Mouse (Mus musculus) cortical plate, adult 2 months (tissue): ENCODE data around the gene Msh6. TPM values are rescaled to one million over a fixed set of nuclear protein-coding genes. Genes with fewer than 3 reads are reported as not detected.
A peak's percentile ranks its signal among the peaks of the same experiment; 100 is the strongest.
"Not testable (repeated sequence)": the region's sequence is repeated elsewhere in the genome, so short reads cannot be mapped to it uniquely, and the experiment has no call there.

ENCODE experiments used
- H3K27ac ChIP-seq: fragments of 200-500 bp; 2 replicates; pipeline ENCODE4 v1.5.1; 2012; ENCODE audit warnings: low read length, control low read depth, inconsistent platforms; ENCODE audit not compliant: insufficient read depth
- H3K4me1 ChIP-seq: fragments of 200-500 bp; 2 replicates; pipeline ENCODE4 v1.6.1; 2011; ENCODE audit warnings: low read length; ENCODE audit not compliant: control insufficient read depth, insufficient read depth
- H3K4me3 ChIP-seq: fragments of 200-500 bp; 2 replicates; pipeline ENCODE4 v1.5.1; 2011; ENCODE audit warnings: mild to moderate bottlenecking, low read length, control low read depth; ENCODE audit not compliant: insufficient read depth
- CTCF ChIP-seq: fragments of 200-500 bp; IDR thresholded peaks from 2 replicates; pipeline ENCODE4 v1.5.1; 2011; ENCODE audit warnings: mild to moderate bottlenecking, control low read depth, low read length; ENCODE audit not compliant: insufficient read depth; ENCODE audit errors: extremely low read depth
- POLR2A ChIP-seq: fragments of 200-500 bp; IDR thresholded peaks from 2 replicates; pipeline ENCODE4 v1.6.1; 2011; ENCODE audit warnings: mild to moderate bottlenecking, low read length, control low read depth; ENCODE audit not compliant: insufficient read depth; ENCODE audit errors: extremely low read depth
- polyA plus RNA-seq: library from polyadenylated mRNA; depleted of rRNA; stranded (reverse); fragments of >200 nt; gene quantifications from 2 replicates; pipeline ENCODE4 v1.2.3, GENCODE M21; 2012; rRNA removed

Msh6 gene
- 7.4 and 7.5 TPM in 2 replicates for polyA plus RNA-seq

DNA sequence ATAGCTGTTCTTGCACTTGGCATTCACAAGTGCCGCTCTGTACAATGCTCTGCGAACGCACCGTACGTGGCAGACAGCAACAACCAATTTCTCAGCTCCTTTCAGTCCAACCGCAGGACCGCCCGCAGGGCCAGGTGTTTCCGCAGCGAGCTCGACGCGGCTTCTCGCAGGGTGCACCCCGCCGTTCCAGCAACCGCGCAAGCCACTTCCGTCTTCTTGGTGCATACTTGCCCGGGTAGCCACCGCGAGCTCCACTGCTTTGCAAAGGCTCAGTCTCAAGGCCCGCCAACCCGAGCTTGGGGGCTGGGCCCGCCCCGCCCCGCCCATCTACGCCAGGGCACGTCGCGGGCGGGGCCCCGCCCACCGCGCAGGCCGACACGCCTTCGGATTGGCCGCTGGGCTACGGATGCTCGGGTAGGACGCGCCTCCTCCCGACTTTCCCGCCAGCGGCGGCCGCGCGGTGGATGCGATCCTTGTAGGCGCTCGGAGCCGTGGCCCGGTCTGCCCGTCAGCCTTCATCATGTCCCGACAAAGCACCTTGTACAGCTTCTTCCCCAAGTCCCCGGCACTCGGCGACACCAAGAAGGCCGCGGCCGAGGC is at the start of gene Msh6:
Msh6 (plus strand) TSS at position 434 of the 600 bp plus-strand sequence.
- H3K4me3 ChIP-seq, result peak within 1 kb of the TSS; percentile 55
- peak within 1 kb of the TSS; percentile 51; the same call in 1 of the 2 replicates for H3K27ac ChIP-seq
- TF ChIP-seq POLR2A (peak; percentile 77), CTCF (no peak)
- H3K4me1 ChIP-seq, result no peaks in the 10 kb centered on the region; the same call in 1 of the 2 replicates

DNA sequence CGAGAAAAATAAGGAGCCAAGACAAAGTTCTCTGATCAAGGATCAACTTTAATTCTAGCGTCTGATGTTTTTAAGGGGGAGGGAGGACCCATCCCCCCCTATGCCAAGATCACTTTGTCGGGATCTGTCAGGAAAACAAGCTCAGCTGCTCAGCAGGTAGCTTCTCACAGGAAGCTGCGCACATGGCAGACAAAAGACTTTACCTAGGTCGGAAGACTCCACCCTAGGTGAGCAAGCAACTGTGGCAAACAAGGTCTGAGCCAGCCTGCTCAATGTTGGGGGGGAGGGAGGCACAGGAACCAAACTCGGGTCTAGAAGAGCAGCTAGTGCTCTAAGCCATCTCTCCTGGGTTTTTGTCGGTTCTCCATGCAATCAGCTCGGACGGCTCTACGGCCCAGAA is 40.5 kb upstream of the Msh6 start:
- no peak overlapping the region for H3K4me3 ChIP-seq
- no peak for TF ChIP-seq POLR2A
- no peak for TF ChIP-seq CTCF
- H3K4me1 ChIP-seq, result no peaks in the 10 kb centered on the region
- no peak overlapping the region for H3K27ac ChIP-seq

DNA sequence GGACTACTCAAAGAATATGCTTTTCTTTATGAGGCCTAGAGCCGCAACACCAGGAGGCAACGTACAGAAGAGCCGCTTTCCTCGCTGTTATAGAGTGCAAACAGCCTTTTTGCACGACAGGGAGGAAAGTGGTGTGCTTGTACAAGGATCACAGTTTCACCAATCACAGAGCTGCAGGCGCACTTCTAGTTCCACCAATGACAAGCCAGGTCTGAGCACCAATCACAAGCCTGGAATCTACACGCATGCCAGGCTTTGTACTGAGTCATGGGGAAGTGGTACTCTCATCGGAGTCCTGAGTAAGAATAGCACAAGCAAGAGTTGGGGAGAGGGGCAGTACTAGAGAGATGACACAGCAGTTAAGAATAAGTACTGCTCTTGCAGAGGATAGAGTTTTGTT is 40.1 kb upstream of the Msh6 start:
- TF ChIP-seq CTCF (no peak), POLR2A (no peak)
- H3K4me3 ChIP-seq, result no peak overlapping the region
- H3K27ac ChIP-seq, result no peak overlapping the region
- H3K4me1 ChIP-seq, result no peaks in the 10 kb centered on the region

DNA sequence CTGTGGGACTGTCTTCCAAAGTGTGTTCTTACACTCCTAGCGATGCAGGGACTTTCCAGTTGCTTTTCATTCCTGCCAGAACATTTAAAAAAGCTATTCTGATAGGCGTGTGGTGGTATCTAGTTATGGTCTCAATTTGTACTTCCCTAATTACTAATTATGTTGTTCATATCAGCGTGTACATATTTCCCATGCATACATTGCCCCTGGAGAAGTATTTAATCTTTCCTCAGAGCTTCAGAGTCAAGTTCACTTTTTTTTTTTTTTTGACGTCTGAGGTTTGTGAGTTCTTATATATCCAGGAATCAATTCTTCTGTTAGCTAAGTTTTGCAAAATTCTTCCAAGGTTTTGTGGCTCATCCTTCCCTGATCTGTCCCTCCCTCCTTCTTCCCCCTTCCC is 38.7 kb upstream of the Msh6 start:
- Histone ChIP-seq H3K4me3 (no peak overlapping the region), H3K27ac (no peak overlapping the region)
- no peak for TF ChIP-seq POLR2A
- no peak for TF ChIP-seq CTCF

DNA sequence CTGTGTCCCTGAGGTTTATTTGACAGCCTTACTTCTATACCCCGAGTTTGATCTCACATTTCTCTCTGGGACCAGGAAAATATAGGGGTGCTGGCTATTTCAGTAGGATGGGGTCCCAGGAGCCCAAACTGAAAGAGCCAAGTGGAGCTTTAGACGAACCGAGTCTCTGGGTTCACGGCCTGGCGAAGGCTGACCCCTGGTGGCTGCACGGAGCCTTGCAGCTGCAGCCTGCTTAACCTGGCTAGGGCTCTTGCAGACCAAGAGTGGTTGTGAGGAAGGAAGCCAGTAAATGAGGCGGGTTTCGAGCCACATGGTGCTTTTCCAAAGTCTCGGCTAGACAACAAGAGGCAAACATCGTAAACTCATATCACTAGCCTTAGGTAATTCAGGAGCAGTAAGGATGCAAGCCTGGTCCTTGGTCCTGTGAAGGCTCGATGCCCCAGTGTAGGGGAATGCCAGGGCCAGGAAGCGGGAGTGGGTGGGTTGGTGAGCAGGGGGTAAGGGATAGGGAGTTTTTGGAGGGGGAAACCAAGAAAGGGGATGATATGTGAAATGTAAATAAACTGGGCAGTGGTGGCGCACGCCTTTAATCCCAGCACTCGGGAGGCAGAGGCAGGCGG is 25.8 kb upstream of the Msh6 start:
- TF ChIP-seq CTCF, result peak; percentile 97
- no peak for TF ChIP-seq POLR2A
- no peak overlapping the region for H3K27ac ChIP-seq
- H3K4me1 ChIP-seq, result no peaks in the 10 kb centered on the region
- H3K4me3 ChIP-seq, result no peak overlapping the region

More for the DNA sequence above, 38.7 kb upstream of the Msh6 start:
- H3K4me1 ChIP-seq, result no peaks in the 10 kb centered on the region

DNA sequence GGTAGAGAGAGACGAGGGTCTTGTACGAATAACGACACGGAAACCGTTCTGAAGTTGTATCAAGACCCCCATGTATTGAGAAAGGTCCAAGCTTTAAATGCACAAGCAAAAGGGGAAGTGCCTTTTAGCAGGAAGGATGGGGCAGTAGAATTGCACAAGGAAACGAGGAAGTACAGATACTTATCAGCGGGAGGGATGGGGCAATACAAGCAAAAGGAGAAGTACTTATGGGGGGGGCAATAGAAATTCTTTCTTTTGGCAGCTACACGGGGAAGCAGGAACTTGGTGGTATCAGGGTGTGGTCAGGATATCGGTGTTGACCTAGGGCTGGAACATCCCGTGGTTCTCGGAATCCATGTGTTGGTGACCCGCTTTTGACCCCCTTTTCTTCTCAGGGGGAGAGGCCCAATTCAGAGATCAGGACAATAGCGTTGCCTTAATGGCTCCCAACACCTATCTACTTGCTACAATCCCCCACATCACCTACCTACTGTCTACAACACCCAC is 20.2 kb upstream of the Msh6 start:
- not testable (repeated sequence) for H3K4me3 ChIP-seq, H3K27ac ChIP-seq, H3K4me1 ChIP-seq

DNA sequence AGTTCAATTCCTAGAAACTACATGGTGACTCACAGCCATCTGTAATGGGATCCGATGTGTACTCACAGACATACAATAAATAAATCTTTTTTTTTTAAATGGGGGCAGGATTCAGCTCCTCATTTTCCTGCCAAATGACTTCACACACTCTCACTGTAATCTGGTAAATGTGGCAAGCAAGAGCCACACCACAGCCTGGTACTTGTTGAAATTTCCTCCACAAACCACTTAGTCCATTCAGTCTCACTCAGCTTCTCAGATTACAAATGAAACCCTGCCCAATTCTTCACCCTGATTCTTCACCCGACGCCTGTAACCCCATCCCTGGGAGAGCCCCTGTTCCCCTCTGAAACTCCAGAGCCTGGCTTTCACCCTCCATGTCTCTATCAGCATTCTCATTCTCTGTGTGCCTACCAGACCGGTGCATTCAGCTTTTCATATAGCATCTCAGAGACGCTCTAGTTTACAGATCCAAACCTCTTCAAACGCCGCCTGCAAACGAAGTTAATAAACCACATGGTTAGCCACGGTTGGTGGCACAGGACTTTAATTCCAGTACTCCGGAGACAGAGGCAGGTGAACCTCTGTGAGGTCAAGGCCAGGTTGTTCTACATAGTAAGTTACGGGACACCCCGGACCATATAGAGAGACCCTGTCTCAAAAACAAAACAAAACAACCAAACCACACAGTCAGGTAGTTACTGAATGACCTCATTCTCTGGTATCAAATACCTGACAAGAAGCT is 17.6 kb upstream of the Msh6 start:
- TF ChIP-seq CTCF (no peak), POLR2A (no peak)
- Histone ChIP-seq H3K4me1 (no peaks in the 10 kb centered on the region), H3K27ac (no peak overlapping the region), H3K4me3 (no peak overlapping the region)

DNA sequence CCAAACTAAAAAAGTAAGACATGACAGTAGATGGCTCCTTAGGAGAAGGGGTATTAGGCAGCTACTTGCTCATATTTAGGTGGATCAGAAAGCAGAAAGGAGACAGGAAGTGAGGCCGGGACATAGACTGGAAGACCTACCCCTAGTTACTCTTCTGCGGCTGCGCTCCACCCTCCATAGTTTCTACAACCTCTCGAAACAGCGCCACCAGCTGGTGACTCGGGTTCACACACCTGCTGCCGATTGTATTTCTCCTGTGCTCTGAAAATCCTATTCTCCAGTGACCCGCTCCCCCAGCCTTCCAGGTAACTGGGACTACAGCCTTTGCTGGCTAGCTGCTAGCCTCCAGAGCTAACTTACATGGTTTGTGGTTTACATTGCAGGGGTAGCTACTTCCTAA is 16.6 kb upstream of the Msh6 start:
- no peak overlapping the region for H3K4me3 ChIP-seq
- H3K27ac ChIP-seq, result no peak overlapping the region
- TF ChIP-seq CTCF (no peak), POLR2A (no peak)
- H3K4me1 ChIP-seq, result no peaks in the 10 kb centered on the region

DNA sequence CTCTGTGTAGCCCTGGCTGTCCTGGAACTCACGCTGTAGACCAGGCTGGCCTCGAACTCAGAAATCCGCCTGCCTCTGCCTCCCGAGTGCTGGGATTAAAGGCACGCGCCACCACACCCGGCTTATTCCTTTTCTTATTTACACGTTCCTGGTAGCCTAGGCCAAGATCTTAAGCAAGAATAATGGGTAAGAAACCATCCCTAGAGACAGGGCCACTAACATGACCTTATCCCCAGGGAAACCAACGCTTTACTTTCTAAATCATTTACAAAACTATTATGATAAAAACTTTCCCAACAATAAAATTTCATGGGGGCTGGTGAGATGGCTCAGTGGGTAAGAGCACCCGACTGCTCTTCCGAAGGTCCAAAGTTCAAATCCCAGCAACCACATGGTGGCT is 15.5 kb upstream of the Msh6 start:
- H3K4me3 ChIP-seq, H3K27ac ChIP-seq, H3K4me1 ChIP-seq: not testable (repeated sequence)

DNA sequence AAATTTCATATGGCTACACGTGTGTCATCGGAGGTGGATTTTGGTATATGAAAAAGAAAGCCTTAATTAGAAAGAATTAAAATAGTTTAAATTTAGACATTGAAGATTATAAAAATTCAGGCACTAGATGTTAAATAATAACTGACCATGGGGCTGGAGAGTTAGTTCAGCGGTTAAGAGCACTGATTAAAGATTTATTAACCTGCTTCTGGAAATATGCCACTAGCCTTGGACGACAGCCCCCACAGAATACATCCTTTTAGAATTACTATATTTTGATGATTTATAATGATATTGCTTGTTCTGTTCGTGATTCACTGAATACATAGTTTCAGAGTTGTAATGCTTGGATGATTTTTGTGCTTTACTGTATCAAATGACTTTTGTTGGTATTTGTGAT is 14.9 kb upstream of the Msh6 start:
- H3K4me1 ChIP-seq, H3K4me3 ChIP-seq: not testable (repeated sequence)

More for the DNA sequence above, 14.9 kb upstream of the Msh6 start:
- H3K27ac ChIP-seq, result not testable (repeated sequence)
